Mouse (Mus musculus) heart, postnatal 0 days (tissue): ENCODE measurements around the gene Ivns1abp. TPM values are rescaled to one million over a fixed set of nuclear protein-coding genes. Genes with fewer than 3 reads are reported as not detected.

ENCODE experiments used
- ATAC-seq: fragments of 200-750 bp; cut with Nextera tagmentation; 2 replicates; pipeline ENCODE4 v1.8.0; 2017; ENCODE audit warnings: low read depth, moderate number of reproducible peaks, moderate library complexity; ENCODE audit not compliant: insufficient read depth
- DNase-seq: peaks from one replicate; pipeline ENCODE4 v3.0.0-alpha.2; 2016; ENCODE audit warnings: low spot score
- H3K27ac ChIP-seq: fragments of 300-500 bp; sonication (generic); 2 replicates; pipeline ENCODE4 v1.5.1; 2014; ENCODE audit warnings: low read depth, mild to moderate bottlenecking
- H3K27me3 ChIP-seq: fragments of 300-500 bp; sonication (generic); 2 replicates; pipeline ENCODE4 v1.6.1; 2014; ENCODE audit warnings: low read length, mixed read lengths; ENCODE audit not compliant: control insufficient read depth, insufficient read depth
- H3K36me3 ChIP-seq: fragments of 300-500 bp; sonication (generic); replicated peaks from 2 replicates; pipeline ENCODE4 v1.6.1; 2014; ENCODE audit warnings: low read length, mixed read lengths; ENCODE audit not compliant: control insufficient read depth, insufficient read depth
- H3K4me1 ChIP-seq: fragments of 300-500 bp; sonication (generic); 2 replicates; pipeline ENCODE4 v1.6.1; 2014; ENCODE audit warnings: antibody characterized with exemption; ENCODE audit not compliant: control insufficient read depth, insufficient read depth
- H3K4me2 ChIP-seq: fragments of 300-500 bp; sonication (generic); 2 replicates; pipeline ENCODE4 v1.6.1; 2014; ENCODE audit warnings: low read depth, mild to moderate bottlenecking, low read length, moderate library complexity
- H3K4me3 ChIP-seq: fragments of 300-500 bp; sonication (generic); 2 replicates; pipeline ENCODE4 v1.5.1; 2014; ENCODE audit warnings: low read depth, low read length
- H3K9ac ChIP-seq: fragments of 300-500 bp; sonication (generic); replicated peaks from 2 replicates; pipeline ENCODE4 v1.6.1; 2014; ENCODE audit warnings: low read depth, low read length, mixed read lengths
- H3K9me3 ChIP-seq: fragments of 300-500 bp; sonication (generic); replicated peaks from 2 replicates; pipeline ENCODE4 v1.6.1; 2016; ENCODE audit warnings: low read length; ENCODE audit not compliant: control insufficient read depth
- CTCF ChIP-seq: IDR thresholded peaks from 2 replicates; pipeline ENCODE4 v1.5.1; 2016; ENCODE audit warnings: antibody characterized with exemption, control low read depth, low read depth
- EP300 ChIP-seq: IDR thresholded peaks from 2 replicates; pipeline ENCODE4 v1.6.1; 2016; ENCODE audit warnings: antibody characterized with exemption, low read depth
- WGBS: fragments of 180-500 bp; shearing (Covaris S2); extraction: QIAGEN DNeasy Blood & Tissue Kit; methylation state at CpG from one replicate; pipeline ENCODE4 v1.1.7; 2014; 5-methylcytosine and 5-hydroxymethylcytosine counted together
- polyA plus RNA-seq: library from polyadenylated mRNA; unstranded; fragments of >200 nt; fragmentation: Nextera tagmentation; extraction: Ambion mirVana; gene quantifications from 2 replicates; pipeline ENCODE4 v1.2.1, GENCODE M21; 2015
- total RNA-seq: library from RNA; depleted of rRNA; stranded (reverse); fragments of >200 nt; gene quantifications from 2 replicates; pipeline ENCODE4 v1.2.3, GENCODE M21; 2014; ENCODE audit warnings: low replicate concordance

Ivns1abp gene
- total and polyA plus RNA-seq, 2 experiments from 2014 or later: 272 to 413 TPM

GRCm38 (mm10) chr1:151308508-151308907 is 35.8 kb upstream of the Ivns1abp start:
- no peak for ATAC-seq
- Histone ChIP-seq H3K9me3 (no peaks in the 10 kb centered on the region), H3K4me3 (no peak overlapping the region), H3K4me1 (no peaks in the 10 kb centered on the region), H3K27ac (no peak overlapping the region), H3K36me3 (no peaks in the 10 kb centered on the region), H3K9ac (no peak overlapping the region), H3K27me3 (no peaks in the 10 kb centered on the region), H3K4me2 (no peak overlapping the region)
- 57% methylated on average over 4 of the region's 4 CpGs for WGBS
- DNase-seq: no peak
- TF ChIP-seq EP300 (no peak), CTCF (no peak)

DNA sequence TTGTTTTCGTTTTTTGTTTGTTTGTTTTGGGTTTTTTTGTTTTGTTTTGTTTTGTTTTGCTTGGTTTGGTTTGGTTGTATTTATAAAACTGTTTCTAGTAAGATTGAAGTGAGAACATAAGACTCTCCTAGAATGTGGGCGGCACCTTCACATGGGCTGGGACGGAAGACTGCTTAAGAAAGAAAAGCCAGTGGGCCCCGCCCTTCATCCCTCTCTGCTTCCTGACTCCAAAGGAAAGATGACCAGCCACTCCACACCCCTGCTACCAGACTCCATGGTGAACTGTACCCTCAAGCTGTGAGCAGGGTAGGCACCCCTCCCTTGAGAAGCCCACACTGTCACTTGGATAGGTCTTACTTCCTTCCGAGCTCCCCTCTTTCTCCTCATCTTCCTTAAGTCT is 33.8 kb upstream of the Ivns1abp start:
- H3K27me3 ChIP-seq: no peaks in the 10 kb centered on the region
- no peaks in the 10 kb centered on the region for H3K4me1 ChIP-seq
- no peaks in the 10 kb centered on the region for H3K9me3 ChIP-seq
- H3K36me3 ChIP-seq: no peaks in the 10 kb centered on the region
- no peak overlapping the region for H3K9ac ChIP-seq
- H3K4me2 ChIP-seq: no peak overlapping the region
- DNase-seq (no peak), ATAC-seq (no peak)
- TF ChIP-seq EP300 (no peak), CTCF (no peak)
- H3K4me3 ChIP-seq: no peak overlapping the region
- WGBS: 79% methylated on average over 5 of the region's 5 CpGs
- no peak overlapping the region for H3K27ac ChIP-seq

DNA sequence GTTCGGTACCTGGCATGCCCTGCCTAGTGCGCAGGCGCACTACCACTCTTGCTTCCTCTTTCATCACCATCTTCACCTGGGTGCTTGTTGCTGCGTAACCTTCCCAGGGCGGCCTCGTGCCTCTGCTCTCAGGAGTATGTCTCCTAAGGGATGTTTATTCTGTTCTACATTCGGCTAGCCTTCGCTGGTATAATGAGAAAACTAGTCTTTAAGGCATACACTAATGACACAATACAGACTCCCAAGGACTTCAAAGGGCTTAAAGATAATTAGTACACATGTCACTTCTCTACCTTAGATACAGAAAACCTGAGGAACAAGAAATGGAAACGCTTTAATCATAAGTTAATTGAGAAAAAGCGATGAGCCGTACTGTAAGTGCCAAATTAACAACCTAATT is 32.9 kb upstream of the Ivns1abp start:
- Histone ChIP-seq H3K9ac (no peak overlapping the region), H3K27ac (no peak overlapping the region), H3K9me3 (no peaks in the 10 kb centered on the region), H3K36me3 (no peaks in the 10 kb centered on the region), H3K27me3 (no peaks in the 10 kb centered on the region), H3K4me3 (no peak overlapping the region), H3K4me1 (no peaks in the 10 kb centered on the region), H3K4me2 (no peak overlapping the region)
- ATAC-seq: no peak
- DNase-seq: no peak
- TF ChIP-seq CTCF (no peak), EP300 (no peak)
- 92% methylated on average over 11 of the region's 11 CpGs for WGBS

DNA sequence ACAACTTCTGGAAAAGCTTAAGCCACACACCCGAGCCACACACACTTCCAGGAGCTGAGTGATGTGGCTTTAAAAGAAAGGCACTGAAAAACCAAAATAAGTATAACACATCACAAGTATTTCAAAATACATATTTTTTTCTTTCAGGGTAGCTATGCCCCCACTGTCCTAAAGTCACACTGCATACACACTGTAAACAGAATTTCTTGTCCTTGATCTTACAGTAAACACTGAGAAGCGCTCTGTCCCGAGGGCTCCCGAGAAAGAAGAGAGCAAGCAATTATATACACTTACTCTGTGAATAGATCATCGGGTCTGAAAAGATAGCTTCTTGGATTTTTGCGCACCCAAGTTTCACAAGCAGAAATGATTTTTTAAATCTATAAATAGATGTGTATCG is 25.0 kb upstream of the Ivns1abp start:
- H3K27ac ChIP-seq: no peak overlapping the region
- WGBS: 84% methylated on average over 7 of the region's 7 CpGs
- no peak overlapping the region for H3K4me3 ChIP-seq
- H3K36me3 ChIP-seq: no peaks in the 10 kb centered on the region
- H3K9me3 ChIP-seq: no peaks in the 10 kb centered on the region
- H3K4me1 ChIP-seq: no peaks in the 10 kb centered on the region
- H3K4me2 ChIP-seq: no peak overlapping the region
- DNase-seq: no peak
- no peak for ATAC-seq
- no peak overlapping the region for H3K9ac ChIP-seq
- no peak for TF ChIP-seq EP300
- no peak for TF ChIP-seq CTCF
- no peaks in the 10 kb centered on the region for H3K27me3 ChIP-seq

GRCm38 (mm10) chr1:151320408-151320807 is 23.9 kb upstream of the Ivns1abp start:
- no peaks in the 10 kb centered on the region for H3K4me1 ChIP-seq
- WGBS: 28% methylated on average over 4 of the region's 4 CpGs
- no peaks in the 10 kb centered on the region for H3K9me3 ChIP-seq
- no peak overlapping the region for H3K4me3 ChIP-seq
- ATAC-seq: no peak
- H3K27ac ChIP-seq: no peak overlapping the region
- TF ChIP-seq EP300 (no peak), CTCF (no peak)
- no peaks in the 10 kb centered on the region for H3K27me3 ChIP-seq
- H3K36me3 ChIP-seq: no peaks in the 10 kb centered on the region
- no peak overlapping the region for H3K9ac ChIP-seq
- H3K4me2 ChIP-seq: no peak overlapping the region
- no peak for DNase-seq

DNA sequence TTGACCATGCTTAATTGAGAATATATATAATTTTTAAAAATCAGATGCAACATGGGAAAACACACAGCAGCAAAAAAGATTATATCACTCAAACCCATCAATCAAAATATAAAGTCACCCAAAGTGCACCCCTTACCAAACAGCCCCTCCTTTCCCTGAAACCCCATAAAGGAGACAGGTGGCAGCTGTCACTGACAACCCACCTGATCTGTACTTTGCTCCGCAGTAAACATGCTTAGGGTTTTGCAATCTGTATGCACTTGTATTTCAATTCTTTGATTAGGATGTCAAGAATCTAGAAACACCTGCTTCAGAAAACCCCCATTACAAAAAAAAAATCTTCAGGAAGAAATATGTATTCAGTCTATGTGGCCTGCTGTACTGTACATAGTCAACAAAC is 18.9 kb upstream of the Ivns1abp start:
- ATAC-seq (no peak), DNase-seq (no peak)
- Histone ChIP-seq H3K4me3 (no peak overlapping the region), H3K9me3 (no peaks in the 10 kb centered on the region), H3K36me3 (no peaks in the 10 kb centered on the region), H3K27ac (no peak overlapping the region), H3K4me2 (no peak overlapping the region), H3K27me3 (no peaks in the 10 kb centered on the region), H3K9ac (no peak overlapping the region), H3K4me1 (no peaks in the 10 kb centered on the region)
- 93% methylated on average over 1 of the region's 1 CpGs for WGBS
- TF ChIP-seq CTCF: no peak
- TF ChIP-seq EP300: no peak
